Mouse (Mus musculus) left cerebral cortex, adult 11 months (tissue): Measurements from ENCODE around the gene Pgap1.

Source experiments
- DNase-seq: peaks from one replicate; pipeline ENCODE4 v3.0.0; 2022; ENCODE audit warnings: low spot score

Gene Pgap1

GRCm38 (mm10) chr1:54557301-54558229 lies at the start of gene Pgap1:
Pgap1 (minus strand) TSS chr1:54557684.
- DNase-seq: peak; percentile 85

GRCm38 (mm10) chr1:54606936-54607335 lies 49.5 kb upstream of the Pgap1 start:
- DNase-seq: no peak

- DNase-seq: no peak
Measured at GRCm38 (mm10) chr1:54601692-54602091, 44.2 kb upstream of the Pgap1 start.

- DNase-seq: no peak
Measured at GRCm38 (mm10) chr1:54600275-54600674, 42.8 kb upstream of the Pgap1 start.

GRCm38 (mm10) chr1:54597594-54598217 lies 40.2 kb upstream of the Pgap1 start:
- no peak for DNase-seq

- DNase-seq: no peak
Measured at GRCm38 (mm10) chr1:54596151-54596550, 38.7 kb upstream of the Pgap1 start.

DNA sequence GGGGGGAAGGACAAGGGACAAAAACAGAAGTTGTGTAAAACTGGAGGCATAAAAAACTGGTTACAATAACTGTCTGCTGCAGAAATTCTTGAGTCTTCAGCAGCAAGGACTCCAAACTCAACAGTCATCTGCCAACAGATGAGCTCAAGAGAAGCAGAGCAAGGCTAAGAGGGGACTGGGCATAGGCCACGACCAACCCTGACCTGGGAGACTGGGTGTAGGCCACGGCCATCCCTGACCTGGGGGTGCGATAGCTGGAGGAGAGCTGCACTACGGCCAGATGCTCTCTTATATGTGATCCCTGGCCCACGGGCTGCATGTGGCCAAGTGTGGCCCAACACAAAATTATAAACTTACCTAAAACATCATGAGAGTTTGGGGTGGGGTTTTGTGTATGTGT lies 29.6 kb upstream of the Pgap1 start:
- DNase-seq: no peak

GRCm38 (mm10) chr1:54585971-54586555 lies 28.6 kb upstream of the Pgap1 start:
- DNase-seq: no peak

GRCm38 (mm10) chr1:54585278-54585846 lies 27.9 kb upstream of the Pgap1 start:
- DNase-seq: no peak

DNA sequence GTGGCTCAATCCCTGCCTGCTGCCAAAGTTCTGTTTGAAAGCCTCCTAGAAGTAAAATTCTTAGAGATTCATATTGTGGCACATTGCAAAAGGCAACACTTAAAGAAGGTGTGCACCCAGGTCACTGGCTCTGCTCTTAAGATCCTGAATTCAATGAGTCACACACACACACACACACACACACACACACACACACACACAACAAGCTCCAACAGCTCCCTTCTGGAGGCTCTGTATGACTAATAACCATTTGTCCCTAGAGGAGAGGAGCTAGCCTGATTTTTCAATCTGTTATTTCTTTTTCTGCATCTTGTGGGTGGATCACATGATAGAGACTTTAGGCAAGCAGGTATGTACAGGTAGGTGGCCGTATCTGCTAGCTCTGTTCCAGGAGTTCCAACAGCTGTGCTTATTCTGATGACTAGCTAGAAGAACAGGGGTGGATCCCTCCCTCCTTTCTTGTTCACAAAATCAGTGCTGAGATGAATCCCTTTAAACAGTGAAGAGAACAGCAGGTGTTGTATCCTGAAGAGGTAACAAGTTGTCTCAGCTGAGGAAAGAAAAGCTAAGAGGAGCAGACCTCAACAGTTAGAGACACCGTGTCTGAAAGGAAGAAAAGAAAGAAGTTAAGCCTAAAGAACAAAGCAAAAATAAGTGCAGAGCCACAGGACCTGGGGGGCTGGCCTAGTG lies 27.2 kb upstream of the Pgap1 start:
- no peak for DNase-seq

DNA sequence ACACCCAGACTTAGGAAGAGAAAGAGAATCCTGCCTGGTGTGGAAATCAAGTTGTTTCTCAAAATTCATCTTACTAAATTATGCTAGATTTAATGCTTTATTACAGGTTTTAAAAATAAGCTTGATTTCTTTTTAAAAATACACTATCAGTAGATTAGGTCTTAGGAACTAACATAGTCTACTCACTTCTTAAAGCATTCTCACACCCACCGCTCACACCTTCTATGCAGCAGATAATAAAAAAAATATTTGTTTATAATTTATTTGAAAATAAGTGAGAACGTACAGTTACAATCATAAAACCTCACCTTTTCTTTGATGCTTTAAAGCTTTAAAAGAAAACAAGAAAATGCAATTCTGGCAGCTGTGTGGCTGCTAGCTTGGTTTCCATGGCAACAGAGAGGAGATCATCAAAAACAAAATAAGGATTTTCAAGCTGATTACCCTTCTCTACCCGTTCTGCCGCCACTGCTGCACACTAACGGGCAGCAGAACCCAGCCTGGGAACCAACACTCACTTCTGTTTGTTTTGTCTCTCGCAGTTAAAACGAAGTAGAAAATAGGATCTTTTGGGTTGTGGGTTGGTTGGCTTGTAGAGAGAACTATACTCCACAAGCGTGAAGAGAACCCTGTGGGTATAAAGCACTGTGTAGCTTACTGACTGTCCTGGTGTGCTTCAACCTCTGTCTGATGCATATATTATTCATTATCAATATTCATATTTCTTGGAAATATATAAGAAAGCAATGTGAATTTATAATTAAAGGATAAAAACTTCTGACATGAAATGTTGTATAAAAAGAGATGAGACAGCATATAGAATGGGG lies 21.1 kb upstream of the Pgap1 start:
- DNase-seq: no peak

DNA sequence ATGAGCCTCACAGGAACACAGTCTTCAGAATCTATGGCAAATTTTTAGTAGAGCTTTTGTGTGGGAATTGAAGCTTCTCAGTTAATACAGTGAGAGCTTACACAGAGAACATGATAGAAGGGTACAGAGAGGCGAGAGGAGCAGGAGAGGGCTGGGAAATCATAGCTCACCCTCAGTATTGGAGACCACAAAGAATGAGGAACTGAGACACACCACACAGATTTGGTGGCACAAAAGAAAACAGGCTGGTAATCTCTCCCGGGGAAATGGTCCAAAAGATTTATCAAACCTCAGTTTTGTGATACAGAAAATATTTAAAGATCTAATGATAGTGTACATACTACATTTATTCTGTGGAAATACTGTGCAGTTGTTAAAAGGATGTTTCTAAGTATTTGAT lies 11.6 kb upstream of the Pgap1 start:
- no peak for DNase-seq

GRCm38 (mm10) chr1:54563923-54564322 lies 6.4 kb upstream of the Pgap1 start:
- DNase-seq: no peak

- DNase-seq: no peak
Measured at GRCm38 (mm10) chr1:54556586-54557221, 780 bp downstream of the Pgap1 start.

DNA sequence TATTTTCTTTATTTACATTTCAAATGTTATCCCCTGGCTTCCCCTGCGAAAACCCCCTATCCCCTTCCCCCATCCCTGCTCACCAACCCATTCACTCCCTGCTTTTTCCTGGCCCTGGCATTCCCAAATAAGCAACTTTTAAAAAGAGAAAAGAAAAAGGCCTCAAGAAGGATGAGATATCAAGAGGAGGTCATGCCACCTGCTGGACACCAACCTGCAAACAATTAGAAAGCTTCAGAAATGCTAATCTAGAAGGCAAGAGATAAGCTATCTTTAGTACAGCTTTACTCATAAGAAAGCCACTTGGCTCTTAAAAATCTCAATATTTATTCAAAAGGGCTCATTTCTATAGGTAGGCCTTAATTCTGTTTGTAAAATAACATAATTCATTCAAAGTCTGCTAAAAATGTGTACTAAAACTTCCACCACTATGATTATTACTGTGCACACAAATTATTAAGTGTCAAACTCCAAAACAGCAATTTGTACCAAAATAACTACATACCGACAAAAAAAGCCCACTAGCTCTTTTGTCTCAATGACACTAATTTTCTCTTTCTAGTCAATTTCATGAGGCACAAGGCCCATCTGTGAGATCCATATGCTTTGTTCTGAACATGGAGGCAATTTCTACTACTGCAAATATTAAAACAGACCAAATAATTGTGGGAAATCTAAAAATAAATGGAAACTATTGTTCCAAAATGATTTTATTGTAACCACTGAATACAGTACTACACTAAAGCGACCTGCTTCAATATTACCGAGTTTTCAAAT lies 1.9 kb downstream of the Pgap1 start:
- DNase-seq: no peak

DNA sequence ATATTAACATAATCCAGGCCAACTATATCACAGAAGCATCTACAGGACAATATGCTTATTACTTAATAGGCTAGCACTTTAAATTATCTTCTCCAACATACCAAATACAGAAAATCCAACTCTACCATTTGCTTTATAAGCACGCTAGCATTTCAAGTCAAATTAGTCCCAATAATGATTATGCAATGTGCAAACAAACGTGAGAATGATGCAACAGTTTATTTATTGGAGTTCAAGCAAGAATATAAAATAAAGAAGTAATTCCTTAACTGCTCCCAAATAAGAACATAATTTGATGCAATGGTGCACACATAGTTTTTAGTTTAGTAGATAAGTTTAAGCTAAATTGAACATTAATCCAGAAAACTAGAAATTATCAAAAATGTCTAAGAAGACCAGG lies 4.9 kb downstream of the Pgap1 start:
- no peak for DNase-seq

DNA sequence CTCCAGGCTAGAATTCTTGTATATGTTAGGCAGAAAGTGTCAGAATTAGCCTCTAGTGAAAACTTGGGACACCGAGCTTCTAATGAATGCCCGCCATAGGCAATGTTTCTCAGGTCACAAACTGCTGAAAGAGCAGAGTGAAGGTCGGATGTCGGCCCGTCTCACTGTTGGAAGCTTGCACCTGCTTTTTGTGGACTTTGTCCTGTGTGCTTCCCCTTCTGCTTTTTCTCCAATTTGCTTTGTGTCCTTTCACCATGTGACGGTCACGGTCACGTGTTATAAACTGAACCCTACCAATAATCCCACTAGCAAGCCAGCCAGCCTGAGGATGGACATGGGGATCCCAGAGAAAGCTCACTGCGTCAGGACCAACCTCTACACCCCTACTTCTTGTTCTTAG lies 12.3 kb downstream of the Pgap1 start:
- no peak for DNase-seq

DNA sequence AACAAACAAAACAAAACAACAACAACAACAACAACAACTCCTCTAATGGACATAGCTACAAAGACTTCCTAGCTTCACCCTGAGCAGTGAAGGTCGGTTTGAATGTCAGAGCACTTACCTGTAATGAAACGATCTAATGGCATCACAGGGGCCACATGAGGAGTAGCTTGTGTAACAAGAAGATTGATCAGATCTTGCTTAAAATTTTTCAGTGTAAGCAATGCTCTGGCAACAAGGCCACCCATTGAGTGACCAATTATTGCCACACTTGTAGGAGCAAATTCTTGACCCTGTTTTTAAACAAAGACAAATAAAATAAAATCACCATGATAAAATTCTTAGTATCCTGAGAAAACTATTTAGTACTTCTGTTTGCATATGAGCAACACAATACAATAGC lies 14.6 kb downstream of the Pgap1 start:
- DNase-seq: no peak

DNA sequence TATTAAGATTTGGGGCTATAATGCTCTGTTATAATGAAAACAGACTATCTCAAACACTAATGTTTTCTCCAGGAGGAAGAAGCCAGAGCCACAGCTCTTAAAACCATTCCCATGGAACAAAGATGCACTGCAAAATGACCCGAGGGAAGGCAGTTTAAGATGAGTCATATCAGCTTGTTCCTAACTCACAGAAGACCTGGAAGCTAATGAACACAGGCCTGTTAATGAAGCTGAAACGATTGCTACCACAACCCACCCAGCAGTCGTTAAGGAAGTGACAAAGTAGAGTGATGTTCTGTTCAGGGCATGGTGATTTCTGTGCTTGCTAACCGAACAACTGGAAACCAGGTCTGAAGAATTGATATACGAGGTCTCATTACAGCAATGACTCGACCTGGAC lies 26.3 kb downstream of the Pgap1 start:
- no peak for DNase-seq

GRCm38 (mm10) chr1:54523717-54524116 lies 33.8 kb downstream of the Pgap1 start:
- no peak for DNase-seq
